Mouse (Mus musculus): Measurements from ENCODE around the gene Best1. TPM values are rescaled to one million over a fixed set of nuclear protein-coding genes. Genes with fewer than 3 reads are reported as not detected.
A peak's percentile ranks its signal among the peaks of the same experiment; 100 is the strongest.

Best1 gene
- polyA plus RNA-seq, 1 experiment from 2014 or later: 1.6 TPM

DNA sequence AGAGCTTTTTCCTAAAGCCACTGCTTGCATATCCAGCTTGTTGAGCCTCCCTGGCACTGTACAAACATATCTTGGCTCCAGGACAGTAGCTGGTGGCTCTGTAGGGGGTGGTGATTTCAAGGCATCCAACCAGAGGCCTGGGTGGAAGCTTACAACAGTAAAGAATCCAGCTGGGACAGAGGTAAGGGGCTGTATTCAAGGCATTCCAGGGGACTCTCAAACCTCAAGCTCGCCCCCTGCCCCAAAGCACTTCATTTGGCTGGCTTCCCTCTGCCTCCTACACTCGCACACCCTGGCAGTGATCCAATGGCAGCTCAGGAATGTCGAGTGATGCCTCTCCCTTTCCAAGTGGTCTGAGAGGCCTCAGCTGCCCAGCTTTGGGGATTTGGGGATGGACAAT lies 37.5 kb upstream of the Best1 start:
- DNase-seq (ENCODE audit: low spot score): no peak
- Histone ChIP-seq H3K4me1 (peaks cover 42% of the 10 kb centered on the region), H3K9me3 (no peaks in the 10 kb centered on the region), H3K36me3 (replicated peaks) (peaks cover 27% of the 10 kb centered on the region), H3K4me3 (no peak overlapping the region), H3K27ac (replicated peaks) (no peak overlapping the region), H3K27me3 (replicated peaks; ENCODE audit: low read depth, poor library complexity, severe bottlenecking) (peaks cover 36% of the 10 kb centered on the region)
- WGBS: 32% methylated on average over 3 of the region's 3 CpGs

DNA sequence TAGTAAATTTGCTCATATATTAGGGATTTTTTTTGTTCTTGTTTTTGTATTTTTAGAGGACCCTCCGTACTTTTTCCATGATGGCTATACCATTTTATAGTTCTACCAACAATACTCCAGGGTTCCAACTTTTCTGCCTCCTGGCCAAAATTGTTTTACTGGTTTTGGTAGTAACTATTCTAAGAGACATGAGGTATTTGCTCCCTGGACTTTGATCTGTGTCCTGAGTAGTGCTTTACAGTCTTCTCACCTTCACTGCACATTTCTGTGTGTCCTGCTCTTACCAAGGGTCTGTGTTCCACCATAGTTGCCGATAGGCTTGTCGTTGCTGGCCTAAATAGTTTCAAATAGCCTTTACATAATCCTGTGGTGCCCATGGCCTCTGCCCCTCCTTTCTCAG lies 36.9 kb upstream of the Best1 start:
- Histone ChIP-seq H3K36me3 (replicated peaks) (peaks cover 28% of the 10 kb centered on the region), H3K4me3 (no peak overlapping the region), H3K4me1 (peaks cover 42% of the 10 kb centered on the region), H3K9me3 (no peaks in the 10 kb centered on the region), H3K27ac (replicated peaks) (no peak overlapping the region), H3K27me3 (replicated peaks; ENCODE audit: low read depth, poor library complexity, severe bottlenecking) (peaks cover 36% of the 10 kb centered on the region)
- 88% methylated on average over 3 of the region's 3 CpGs for WGBS
- DNase-seq (ENCODE audit: low spot score): no peak

GRCm38 (mm10) chr19:10037534-10037933 lies 36.1 kb upstream of the Best1 start:
- H3K9me3 ChIP-seq: no peaks in the 10 kb centered on the region
- DNase-seq (ENCODE audit: low spot score): no peak
- H3K27ac ChIP-seq (replicated peaks): no peak overlapping the region
- H3K4me3 ChIP-seq: no peak overlapping the region
- H3K4me1 ChIP-seq: peaks cover 42% of the 10 kb centered on the region
- 73% methylated on average over 2 of the region's 2 CpGs for WGBS
- peaks cover 31% of the 10 kb centered on the region for H3K27me3 ChIP-seq (replicated peaks; ENCODE audit: low read depth, poor library complexity, severe bottlenecking)
- peaks cover 32% of the 10 kb centered on the region for H3K36me3 ChIP-seq (replicated peaks)

DNA sequence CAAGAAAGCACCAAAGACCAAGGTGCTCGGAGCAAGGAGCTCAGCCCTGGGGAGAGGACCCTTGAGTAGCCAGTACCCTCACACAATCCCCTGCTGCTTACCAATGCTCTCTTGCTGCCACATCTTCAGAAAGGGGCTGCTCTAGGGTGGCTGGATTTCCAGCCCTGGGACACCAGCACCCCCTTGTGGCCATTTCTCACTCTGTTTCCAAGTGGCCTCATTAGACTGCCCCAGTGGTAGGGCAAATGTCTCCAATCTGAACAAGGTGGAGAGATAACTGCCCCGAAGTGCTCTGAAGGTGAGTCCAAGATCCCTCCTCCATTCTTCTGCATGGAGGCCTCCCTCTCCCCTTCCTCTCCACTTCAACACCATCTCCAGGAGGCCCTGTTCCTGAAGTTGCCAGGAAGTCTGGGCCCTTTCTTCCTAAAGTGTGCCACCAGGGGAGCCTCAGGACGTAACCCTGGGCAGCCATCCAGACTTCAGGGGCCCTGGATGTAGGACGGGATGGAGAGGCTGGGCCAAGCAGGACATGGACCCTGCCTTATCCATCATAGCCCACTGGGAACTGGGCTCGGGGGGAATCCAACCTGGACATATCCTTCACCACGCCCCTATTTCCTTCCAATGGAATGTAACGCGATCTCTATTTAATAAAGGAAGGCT lies 33.5 kb upstream of the Best1 start:
- Histone ChIP-seq H3K9me3 (no peaks in the 10 kb centered on the region), H3K27me3 (replicated peaks; ENCODE audit: low read depth, poor library complexity, severe bottlenecking) (peaks cover 11% of the 10 kb centered on the region), H3K4me1 (peaks cover 24% of the 10 kb centered on the region), H3K4me3 (no peak overlapping the region), H3K36me3 (replicated peaks) (peaks cover 53% of the 10 kb centered on the region), H3K27ac (replicated peaks) (0 out of 2 replicates have a peak overlapping the region, but pooled peaks have one; percentile 3)
- peak; percentile 88 for DNase-seq (ENCODE audit: low spot score)
- 47% methylated on average over 8 of the region's 8 CpGs for WGBS

DNA sequence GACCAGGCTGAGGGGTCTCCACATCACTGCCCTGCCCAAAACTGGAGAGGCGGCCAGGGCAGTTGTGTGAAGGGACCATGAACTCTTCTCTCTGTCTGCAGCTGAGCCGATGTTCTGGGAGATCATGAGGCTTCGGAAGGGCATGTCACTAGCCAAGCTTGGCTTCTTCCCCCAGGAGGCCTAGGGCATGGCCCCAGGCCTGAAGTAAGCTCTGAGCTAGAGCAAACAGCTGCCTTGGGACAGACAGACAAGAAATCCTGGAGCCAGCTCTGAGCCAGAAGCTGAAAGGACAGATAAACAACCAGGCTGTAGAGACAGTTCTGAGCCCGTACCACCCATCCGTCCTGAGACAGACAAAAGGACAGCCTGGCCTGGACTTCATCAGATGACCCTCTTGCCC lies 32.9 kb upstream of the Best1 start:
- Histone ChIP-seq H3K9me3 (no peaks in the 10 kb centered on the region), H3K4me3 (no peak overlapping the region), H3K36me3 (replicated peaks) (peaks cover 57% of the 10 kb centered on the region), H3K27me3 (replicated peaks; ENCODE audit: low read depth, poor library complexity, severe bottlenecking) (peaks cover 5% of the 10 kb centered on the region; the same call in 1 of the 2 replicates), H3K27ac (replicated peaks) (no peak overlapping the region), H3K4me1 (peaks cover 24% of the 10 kb centered on the region)
- WGBS: 83% methylated on average over 5 of the region's 5 CpGs
- no peak for DNase-seq (ENCODE audit: low spot score)

GRCm38 (mm10) chr19:10033211-10033973 lies 32.0 kb upstream of the Best1 start:
- Histone ChIP-seq H3K9me3 (no peaks in the 10 kb centered on the region), H3K4me1 (peaks cover 19% of the 10 kb centered on the region), H3K4me3 (no peak overlapping the region), H3K27me3 (replicated peaks; ENCODE audit: low read depth, poor library complexity, severe bottlenecking) (0 out of 2 replicates have a peak, but pooled peaks cover 4% of the 10 kb centered on the region), H3K27ac (replicated peaks) (no peak overlapping the region), H3K36me3 (replicated peaks) (peaks cover 67% of the 10 kb centered on the region)
- 37% methylated on average over 8 of the region's 8 CpGs for WGBS
- DNase-seq (ENCODE audit: low spot score): peak; percentile 69

DNA sequence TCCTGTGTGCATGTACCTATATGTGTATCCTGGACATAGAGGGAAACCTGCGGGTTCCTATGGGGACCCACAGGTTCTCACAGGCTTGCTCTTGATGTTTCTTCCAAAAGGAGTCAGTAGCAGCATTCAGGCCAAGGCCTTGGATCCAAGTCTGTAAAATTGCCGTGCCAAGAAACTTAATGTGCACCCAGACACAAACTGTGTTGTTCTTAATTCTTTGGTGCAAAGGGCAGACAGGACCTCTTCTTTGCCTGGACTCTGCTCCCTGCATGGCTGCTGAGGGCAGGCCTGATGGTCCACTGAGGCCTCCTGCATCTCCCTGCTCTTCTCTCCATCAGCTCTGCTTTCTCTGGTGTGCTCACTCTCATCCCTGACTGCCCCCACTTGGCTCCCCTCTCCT lies 28.3 kb upstream of the Best1 start:
- peaks cover 25% of the 10 kb centered on the region for H3K4me1 ChIP-seq
- no peak overlapping the region for H3K4me3 ChIP-seq
- no peaks in the 10 kb centered on the region for H3K9me3 ChIP-seq
- peaks cover 70% of the 10 kb centered on the region for H3K36me3 ChIP-seq (replicated peaks)
- no peak overlapping the region for H3K27ac ChIP-seq (replicated peaks)
- 93% methylated on average over 2 of the region's 2 CpGs for WGBS
- no peak for DNase-seq (ENCODE audit: low spot score)
- 0 out of 2 replicates have a peak, but pooled peaks cover 4% of the 10 kb centered on the region for H3K27me3 ChIP-seq (replicated peaks; ENCODE audit: low read depth, poor library complexity, severe bottlenecking)

DNA sequence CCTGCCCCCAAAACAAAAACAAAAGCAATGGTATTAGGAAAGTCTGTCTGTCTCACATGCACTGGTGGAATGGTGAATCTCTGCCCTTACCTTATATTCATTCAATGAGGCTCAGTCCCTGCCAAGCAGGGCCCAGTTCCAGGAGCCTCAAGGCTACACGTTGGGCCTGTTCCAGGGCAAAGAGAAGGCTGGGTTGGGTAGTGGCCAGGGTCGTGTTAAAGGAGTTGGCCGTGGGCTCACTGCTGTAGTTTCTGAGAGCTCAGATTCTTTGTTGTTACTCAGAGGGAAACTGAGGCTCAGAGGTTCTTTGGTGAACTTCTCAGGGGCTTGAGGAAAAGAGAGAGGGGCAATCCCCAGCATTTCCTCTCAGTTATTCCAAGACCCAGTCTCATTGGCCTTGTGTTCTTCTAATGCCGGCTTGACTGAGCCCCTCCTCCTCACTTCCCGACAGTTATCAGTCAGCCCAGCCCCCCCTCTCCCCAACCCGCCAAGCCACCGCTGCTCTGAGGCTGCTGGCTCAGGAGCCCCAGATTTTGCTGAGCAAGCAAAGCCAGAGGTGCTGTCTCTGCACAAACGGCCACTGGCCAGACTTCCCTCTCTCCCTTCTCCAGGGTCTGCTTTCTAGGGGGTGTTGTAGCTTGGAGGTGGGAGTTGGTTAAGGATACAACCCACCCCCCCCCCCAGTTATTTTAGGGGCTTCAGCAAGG lies 23.9 kb upstream of the Best1 start:
- WGBS: 24% methylated on average over 8 of the region's 8 CpGs
- peaks cover 40% of the 10 kb centered on the region for H3K36me3 ChIP-seq (replicated peaks)
- peak overlapping the region; percentile 16; the same call in 1 of the 2 replicates for H3K4me3 ChIP-seq
- peaks cover 56% of the 10 kb centered on the region for H3K4me1 ChIP-seq
- H3K27me3 ChIP-seq (replicated peaks; ENCODE audit: low read depth, poor library complexity, severe bottlenecking): no peaks in the 10 kb centered on the region
- DNase-seq (ENCODE audit: low spot score): peak; percentile 68
- H3K9me3 ChIP-seq: no peaks in the 10 kb centered on the region
- H3K27ac ChIP-seq (replicated peaks): peak overlapping the region; percentile 48

DNA sequence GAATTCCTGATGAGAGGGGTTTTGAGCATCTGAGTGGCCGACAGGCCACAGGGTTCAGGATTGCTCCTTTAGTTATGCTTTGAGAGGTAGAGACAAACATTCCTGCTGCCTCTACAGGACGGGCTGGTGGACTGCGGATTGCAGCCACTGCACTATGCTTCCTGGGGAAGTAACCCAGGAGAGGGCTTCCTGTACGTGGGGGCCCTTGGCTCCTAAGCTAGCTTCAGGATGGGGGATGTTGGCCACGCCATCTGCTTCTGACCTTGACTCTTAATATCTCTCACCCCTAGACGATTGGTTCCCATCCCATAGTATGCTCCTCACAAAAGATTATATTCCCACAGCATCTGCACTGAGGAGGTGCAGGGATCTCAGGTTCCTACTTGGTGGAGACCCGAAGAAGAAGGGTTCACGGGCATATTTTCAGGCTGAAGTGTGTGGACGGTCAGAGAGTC lies 21.9 kb upstream of the Best1 start:
- WGBS: 70% methylated on average over 9 of the region's 9 CpGs
- peak overlapping the region; percentile 26 for H3K27ac ChIP-seq (replicated peaks)
- H3K4me1 ChIP-seq: peaks cover 74% of the 10 kb centered on the region

GRCm38 (mm10) chr19:10022414-10023303 lies 21.2 kb upstream of the Best1 start:
- Histone ChIP-seq H3K27ac (replicated peaks) (peak overlapping the region; percentile 26), H3K4me3 (no peak overlapping the region), H3K36me3 (replicated peaks) (peaks cover 15% of the 10 kb centered on the region), H3K27me3 (replicated peaks; ENCODE audit: low read depth, poor library complexity, severe bottlenecking) (peaks cover 6% of the 10 kb centered on the region; the same call in 1 of the 2 replicates), H3K9me3 (no peaks in the 10 kb centered on the region), H3K4me1 (peaks cover 81% of the 10 kb centered on the region)
- DNase-seq (ENCODE audit: low spot score): peak; percentile 51
- WGBS: 71% methylated on average over 5 of the region's 5 CpGs

More for the DNA sequence above, 21.9 kb upstream of the Best1 start:
- H3K27me3 ChIP-seq (replicated peaks; ENCODE audit: low read depth, poor library complexity, severe bottlenecking): peaks cover 6% of the 10 kb centered on the region; the same call in 1 of the 2 replicates
- no peaks in the 10 kb centered on the region for H3K9me3 ChIP-seq
- DNase-seq (ENCODE audit: low spot score): no peak
- peaks cover 22% of the 10 kb centered on the region for H3K36me3 ChIP-seq (replicated peaks)
- H3K4me3 ChIP-seq: no peak overlapping the region

DNA sequence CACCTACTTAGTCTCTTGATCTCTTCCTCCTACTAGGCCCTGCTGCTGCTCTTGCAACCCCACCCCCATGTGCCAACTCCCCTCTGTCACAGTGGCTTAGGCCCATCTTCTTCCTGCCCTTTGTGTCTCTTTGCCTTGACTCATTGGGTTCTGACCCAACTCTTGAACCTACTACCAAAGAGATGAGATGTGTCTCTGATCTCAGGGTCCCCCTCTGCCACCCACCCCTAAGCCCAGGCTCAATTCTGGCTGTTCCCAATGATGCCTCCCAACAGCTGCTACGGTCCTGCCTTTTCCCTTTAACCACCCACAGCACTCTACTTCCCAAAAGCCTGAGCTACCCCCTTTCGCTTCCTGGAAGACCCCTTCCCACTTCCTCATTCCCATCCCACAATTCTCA lies 20.5 kb upstream of the Best1 start:
- WGBS: 85% methylated on average over 2 of the region's 2 CpGs
- Histone ChIP-seq H3K27ac (replicated peaks) (peak overlapping the region; percentile 26), H3K9me3 (no peaks in the 10 kb centered on the region), H3K27me3 (replicated peaks; ENCODE audit: low read depth, poor library complexity, severe bottlenecking) (peaks cover 6% of the 10 kb centered on the region; the same call in 1 of the 2 replicates), H3K4me1 (peaks cover 88% of the 10 kb centered on the region), H3K36me3 (replicated peaks) (peaks cover 8% of the 10 kb centered on the region), H3K4me3 (no peak overlapping the region)
- DNase-seq (ENCODE audit: low spot score): no peak
